Mouse (Mus musculus) MEL-GATA-1-ER (cell line): Measurements from ENCODE around the gene A830018L16Rik.
"Not testable (repeated sequence)": the region's sequence is repeated elsewhere in the genome, so short reads cannot be mapped to it uniquely, and the experiment has no call there.

ENCODE experiments used
- DNase-seq: peaks from one replicate; pipeline ENCODE4 v3.0.0-alpha.2; 2012; ENCODE audit warnings: low read depth; ENCODE audit errors: extremely low read depth

Gene A830018L16Rik

GRCm38 (mm10) chr1:11413894-11414556 lies at the start of gene A830018L16Rik:
Gene A830018L16Rik, plus strand, starts transcription at chr1:11414105.
- DNase-seq: no peak

DNA sequence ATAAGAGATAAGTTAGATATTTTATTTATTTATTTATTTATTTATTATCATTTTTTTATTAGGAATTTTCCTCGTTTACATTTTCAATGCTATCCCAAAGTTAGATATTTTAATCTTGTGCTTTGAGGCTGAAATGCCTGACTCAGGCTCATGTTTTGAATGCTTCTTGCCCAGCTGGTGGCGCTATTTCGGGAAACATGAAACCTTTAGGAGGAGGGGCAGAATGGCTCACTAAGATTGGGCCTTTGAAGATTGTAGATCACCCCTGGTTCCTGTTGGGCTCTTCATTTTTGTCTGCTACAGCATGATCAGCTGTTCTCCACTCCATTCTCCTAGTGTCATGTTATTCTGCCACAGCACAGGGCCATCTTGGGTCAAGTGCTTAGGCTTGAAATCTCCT lies 28.1 kb upstream of the A830018L16Rik start:
- no peak for DNase-seq

GRCm38 (mm10) chr1:11395408-11395807 lies 18.5 kb upstream of the A830018L16Rik start:
- DNase-seq: no peak

GRCm38 (mm10) chr1:11395996-11396736 lies 17.7 kb upstream of the A830018L16Rik start:
- no peak for DNase-seq

DNA sequence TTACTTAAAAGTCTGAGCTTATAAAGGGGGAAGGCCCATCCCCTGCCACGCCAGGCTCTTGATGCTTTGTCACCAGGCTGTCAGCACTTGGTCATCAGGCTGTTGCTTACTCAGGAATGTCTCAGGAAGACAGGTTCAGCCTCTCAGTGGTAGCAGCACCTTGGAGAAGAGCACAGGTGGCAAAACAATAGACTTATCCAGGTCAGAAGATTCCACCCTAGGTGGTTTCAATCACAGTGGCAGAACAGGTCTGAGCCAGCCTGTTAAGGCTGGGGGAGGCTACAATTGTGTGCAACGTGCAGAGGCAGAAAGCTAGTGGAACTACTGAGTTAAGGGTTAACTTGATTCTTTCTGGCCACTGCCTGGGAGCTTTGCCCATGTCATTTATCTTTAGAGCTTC lies 12.7 kb upstream of the A830018L16Rik start:
- no peak for DNase-seq

DNA sequence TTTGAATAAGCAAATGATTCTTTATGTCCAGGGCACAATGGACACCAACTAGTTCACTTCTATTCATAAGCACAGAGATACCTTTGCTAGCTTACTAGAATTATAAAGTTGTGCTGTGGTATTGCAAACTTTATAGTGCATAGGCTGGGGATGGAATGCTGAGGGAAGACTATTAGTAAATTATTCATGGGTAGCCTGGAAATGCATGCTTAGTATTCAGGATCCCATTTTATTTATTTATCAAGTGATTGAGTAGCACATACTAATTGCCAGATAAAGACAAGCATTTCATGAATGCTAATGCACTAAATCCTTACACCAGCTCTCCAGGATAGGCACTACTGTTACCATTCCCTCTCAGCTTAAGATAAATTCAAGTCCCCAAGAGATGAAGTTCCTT lies 8.4 kb upstream of the A830018L16Rik start:
- DNase-seq: no peak

DNA sequence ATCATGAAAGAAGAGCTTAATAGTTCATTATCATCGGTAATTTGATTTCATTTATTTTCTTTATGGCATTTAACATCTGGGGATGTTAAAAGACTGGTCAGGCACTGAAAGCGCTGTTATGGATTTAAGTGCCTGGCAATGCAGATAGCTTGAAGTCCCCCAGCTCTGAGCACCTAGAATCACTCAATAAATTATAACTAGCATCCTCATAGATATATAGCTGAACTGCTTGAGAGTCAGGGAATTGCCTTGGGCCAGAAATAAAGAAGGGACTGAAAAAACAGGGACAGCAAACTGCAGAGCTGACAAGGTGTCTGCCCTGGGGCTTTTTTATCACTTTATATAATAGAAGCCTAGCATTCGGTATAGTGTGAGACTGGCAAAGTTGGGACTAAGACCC lies 7.9 kb upstream of the A830018L16Rik start:
- no peak for DNase-seq

GRCm38 (mm10) chr1:11414560-11414959 lies 655 bp downstream of the A830018L16Rik start:
- no peak for DNase-seq

DNA sequence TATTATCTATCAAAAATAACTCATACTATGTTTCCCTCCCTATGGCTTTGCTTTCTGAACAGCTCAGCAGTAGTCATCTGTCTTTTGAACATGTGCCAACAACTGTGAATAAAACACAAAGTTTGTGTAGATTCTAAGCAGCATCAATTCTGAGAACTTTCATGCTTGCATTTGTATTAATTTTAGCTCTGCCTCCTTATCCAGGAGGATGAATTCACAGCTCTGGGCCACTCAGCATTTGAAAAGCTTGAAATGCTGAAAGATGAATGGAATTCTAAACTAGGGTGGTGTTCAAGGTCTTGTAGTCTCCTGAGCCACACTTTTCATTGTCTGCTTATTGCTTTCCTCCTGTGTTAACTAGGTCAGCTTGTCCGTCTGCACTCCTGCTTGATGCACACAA lies 13.4 kb downstream of the A830018L16Rik start:
- DNase-seq: no peak

DNA sequence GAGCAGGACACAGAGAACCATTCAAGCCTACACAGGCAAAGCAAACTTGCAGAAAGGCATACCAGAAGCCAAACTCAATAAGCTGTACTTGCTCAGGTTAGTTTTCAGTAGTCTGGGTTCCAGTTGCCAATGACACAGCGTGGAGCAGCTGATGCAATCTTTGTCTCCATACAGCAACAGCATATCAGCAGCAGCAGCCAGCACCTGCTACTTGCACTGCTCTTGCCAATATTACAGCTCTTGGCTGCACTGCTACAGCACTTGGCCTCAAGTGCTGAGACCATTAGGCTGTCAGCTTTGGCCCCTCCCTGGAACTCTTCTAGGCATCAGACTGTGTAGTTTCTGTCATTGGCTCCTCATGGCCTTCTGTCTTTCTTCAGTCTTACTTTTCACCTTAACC lies 44.4 kb downstream of the A830018L16Rik start:
- no peak for DNase-seq

GRCm38 (mm10) chr1:11466325-11466724 lies 52.4 kb downstream of the A830018L16Rik start:
- no peak for DNase-seq

DNA sequence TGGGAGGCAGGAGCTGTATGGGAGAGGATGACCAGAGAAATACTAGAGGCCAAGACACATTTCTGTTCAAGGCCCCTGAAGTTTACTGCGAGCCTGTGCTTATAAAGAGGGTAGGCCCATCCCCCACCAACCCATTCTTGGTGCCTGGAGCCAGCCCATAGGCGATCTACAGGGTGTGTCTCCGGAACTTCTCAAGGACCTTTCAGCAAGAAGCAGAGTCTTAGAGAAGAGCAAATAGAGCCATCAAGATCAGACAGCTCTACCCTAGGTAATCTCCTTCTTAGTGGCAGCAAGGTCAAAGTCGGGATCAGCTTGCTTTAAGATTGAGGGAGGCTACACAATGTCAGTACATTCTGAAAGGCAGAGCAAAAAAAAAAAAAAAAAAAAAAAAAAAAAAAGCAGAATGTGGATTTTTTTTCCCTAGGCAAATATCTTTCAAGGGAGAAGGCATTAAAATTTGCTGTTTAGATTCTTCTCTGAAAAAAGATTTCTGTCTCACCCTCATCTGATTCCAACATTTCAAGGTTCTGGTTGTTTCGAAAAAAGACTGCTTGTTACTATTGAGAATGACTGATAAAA lies 53.2 kb downstream of the A830018L16Rik start:
- DNase-seq: no peak

DNA sequence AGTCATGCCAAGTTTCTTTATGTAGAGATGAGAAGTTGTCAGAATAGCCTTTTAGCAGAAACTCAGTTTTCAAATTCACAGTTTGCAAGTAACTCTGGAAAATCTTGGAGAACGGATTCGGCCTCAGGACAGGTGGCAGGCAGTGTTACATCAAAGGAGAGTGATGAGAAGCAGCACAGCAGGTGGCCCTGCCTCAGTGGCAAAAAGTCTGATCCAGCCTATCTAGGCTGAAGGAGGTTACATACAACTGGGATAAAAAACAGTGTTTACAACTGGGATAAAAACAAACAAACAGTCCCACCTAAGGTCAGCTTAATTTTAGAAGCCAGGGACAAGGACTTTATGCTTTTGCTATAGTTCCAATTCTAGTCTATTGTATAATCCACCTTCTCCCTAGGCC lies 79.0 kb downstream of the A830018L16Rik start:
- no peak for DNase-seq

DNA sequence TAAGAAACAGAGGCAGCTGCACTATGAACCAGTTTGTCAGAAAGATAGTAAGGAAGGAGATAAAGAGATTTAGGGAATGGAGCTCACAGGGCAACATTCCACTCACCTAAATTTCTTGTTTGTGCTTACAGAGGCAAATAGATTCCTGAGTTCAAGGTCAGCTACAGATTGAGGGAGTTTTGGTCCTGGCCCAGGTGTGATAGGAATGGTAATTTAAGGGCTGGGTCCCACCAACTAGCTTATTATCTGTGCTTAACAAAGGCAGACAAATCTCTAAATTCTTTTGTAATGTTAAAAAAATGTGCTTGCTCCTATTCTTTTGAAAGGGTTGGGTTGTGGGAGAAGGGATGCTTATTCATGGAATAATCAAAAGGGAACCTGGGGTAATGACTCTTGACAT lies 87.7 kb downstream of the A830018L16Rik start:
- DNase-seq: no peak

DNA sequence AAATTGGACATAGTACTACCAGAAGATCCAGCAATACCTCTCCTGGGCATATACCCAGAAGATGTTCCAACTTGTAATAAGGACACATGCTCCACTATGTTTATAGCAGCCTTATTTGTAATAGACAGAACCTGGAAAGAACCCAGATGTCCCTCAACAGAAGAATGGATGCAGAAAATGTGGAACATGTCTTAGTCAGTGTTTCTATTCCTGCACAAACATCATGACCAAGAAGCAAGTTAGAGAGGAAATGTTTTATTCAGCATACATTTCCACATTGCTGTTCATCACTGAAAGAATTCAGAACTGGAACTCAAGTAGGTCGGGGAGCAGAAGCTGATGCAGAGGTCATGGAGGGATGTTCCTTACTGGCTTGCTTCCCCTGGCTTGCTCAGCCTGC lies 135.9 kb downstream of the A830018L16Rik start:
- DNase-seq: not testable (repeated sequence)

DNA sequence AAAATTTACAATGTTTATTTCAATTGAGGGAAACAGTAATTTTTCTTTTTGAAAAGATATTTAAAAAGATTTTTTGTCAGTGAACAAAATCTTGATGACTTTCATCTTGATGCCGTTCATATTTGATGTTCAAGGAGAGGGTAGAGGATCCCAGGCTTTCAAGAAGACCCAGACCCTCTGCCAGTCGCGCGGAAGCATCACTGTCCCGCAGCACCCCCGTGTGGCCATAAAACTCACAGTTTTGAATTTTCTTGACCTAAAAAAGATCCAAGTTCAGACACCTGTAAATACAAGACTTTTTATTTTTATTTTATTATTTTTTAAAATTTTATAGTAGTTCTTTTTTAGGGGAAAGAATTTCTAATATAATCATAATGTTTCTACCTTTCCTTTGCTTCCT lies 151.4 kb downstream of the A830018L16Rik start:
- DNase-seq: no peak

DNA sequence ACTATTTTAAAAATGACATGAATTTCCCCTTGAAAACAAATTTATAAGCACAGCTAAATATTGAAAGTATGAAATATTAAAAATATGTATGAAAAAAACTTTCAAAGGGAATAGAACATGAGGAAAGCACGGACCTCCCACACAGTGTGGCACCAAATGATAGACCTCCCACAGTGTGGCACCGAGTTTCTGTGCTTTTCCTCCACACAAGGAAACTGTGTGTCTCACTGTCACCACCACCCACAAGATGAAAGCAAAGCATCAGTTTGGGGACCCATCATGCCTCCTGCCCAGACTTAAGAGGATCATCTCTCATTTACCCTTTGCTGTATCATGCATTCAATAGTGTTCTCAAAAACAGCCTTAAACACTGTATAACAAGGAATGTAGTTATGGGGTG lies 152.8 kb downstream of the A830018L16Rik start:
- no peak for DNase-seq

GRCm38 (mm10) chr1:11567300-11567885 lies 153.5 kb downstream of the A830018L16Rik start:
- DNase-seq: no peak

GRCm38 (mm10) chr1:11570274-11570673 lies 156.4 kb downstream of the A830018L16Rik start:
- DNase-seq: no peak

DNA sequence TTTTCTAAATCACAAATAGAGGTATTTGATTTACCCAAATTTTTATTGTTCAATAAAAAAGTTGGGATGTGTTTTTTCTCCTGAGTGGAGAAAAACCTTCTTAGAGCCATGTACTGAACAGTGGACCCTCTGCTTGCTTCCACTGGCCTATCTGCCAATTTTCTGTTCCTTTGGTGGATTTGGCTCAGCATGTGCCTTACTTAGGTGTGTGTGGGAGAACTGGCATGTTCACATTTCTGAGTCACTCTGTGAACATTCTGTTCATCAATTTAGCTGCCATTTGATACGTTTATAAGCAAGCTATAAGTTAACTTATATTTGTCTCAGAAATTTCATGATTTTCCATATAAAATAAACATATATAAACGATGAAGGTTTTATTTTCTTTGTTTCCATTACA lies 159.6 kb downstream of the A830018L16Rik start:
- DNase-seq: no peak

DNA sequence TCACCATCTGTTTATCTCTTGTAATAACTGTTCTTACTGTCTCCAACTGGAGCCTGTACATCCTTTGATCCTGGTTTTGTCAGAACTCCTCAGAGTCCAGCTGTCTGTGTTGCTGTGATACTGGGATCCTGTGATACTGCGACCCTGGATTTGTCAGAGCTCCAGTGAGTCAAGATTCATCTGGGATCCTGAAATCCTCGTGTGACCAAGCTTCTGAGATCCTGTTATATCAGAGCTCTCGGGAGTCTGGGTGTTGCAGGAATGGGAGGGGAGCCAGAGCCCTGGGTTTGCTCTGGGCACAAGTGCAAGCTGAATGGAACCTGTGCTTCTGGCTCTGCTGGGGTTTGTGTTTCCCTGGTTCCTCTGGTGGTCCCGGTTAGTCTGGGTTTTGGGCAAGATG lies 166.1 kb downstream of the A830018L16Rik start:
- DNase-seq: no peak

DNA sequence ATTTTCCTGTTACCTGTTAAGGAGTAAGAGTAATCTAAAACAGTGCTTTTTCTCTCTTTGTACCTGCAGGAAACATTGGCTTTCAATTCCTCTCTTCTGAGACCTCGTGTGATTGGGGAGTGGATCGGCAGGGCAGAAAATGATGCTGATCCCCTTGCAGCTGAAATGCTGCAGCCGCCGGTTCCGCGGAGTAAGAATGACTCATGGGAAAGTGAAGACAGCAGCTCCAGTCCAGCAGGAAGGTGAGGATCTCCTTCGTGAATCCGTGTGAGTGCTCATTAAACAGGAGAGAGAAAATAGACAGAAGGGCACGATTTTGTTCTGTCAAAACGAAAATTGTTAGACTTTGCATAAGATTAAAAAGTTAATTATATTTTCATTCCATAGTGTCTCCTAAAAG lies 174.4 kb downstream of the A830018L16Rik start:
- DNase-seq: no peak
